Mouse (Mus musculus): ENCODE data around the gene Nxn.

GRCm38 (mm10) chr11:76392532-76392931, 6.4 kb downstream of the Nxn start:
- TF ChIP-seq CTCF (IDR thresholded peaks at IDR 0.05; ENCODE audit: low read depth) (no peak), EP300 (IDR thresholded peaks at IDR 0.05; ENCODE audit: low read depth) (no peak)
